ENCODE assay signal across 10 mouse cellular contexts in the genomic region with DNA sequence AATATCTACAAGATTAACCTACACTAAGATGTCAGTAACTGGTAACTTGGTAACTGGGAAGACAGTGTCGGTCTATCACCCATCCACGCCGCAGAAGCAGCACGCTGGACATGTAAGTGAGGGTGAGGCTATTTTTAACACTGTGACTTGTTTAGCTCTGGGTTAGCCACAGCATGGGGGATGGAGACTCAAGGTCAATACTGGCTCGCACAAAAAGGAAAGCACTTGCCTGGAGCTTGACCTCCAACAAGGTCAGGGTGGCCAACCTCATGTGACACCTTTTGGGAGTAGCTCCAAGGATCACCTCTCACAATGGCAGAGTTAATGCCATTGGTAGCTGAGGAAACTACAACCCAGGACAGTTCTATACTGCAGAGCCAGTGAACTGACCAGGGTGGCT. TPM values are rescaled to one million over a fixed set of nuclear protein-coding genes. Genes with fewer than 3 reads are reported as not detected.
DNase-seq lines count a peak whose midpoint lies in the region; ATAC-seq and TF ChIP-seq lines count a peak whose summit lies in the region.
"Had no signal": no experiment of that assay in that cellular context is flagged by ENCODE, and none has a peak within 500 bp of the region (broad histone marks: within the 10 kb centered on the region; RNA-seq: fewer than 3 reads in every experiment).

No protein-coding gene starts in this region.

- no peak overlapping the region for H3K9ac ChIP-seq in kidney, embryonic 15.5 days
- no peak overlapping the region for H3K9ac ChIP-seq in ES-Bruce4 (ENCODE audit: low read depth, poor library complexity, severe bottlenecking)
- H3K9ac ChIP-seq in neural tube, embryonic 15.5 days (replicated peaks) = no peak overlapping the region
- H3K9ac ChIP-seq: embryonic facial prominence, embryonic 12.5 days; forebrain, embryonic 13.5 days had no signal

- no peak for TF ChIP-seq POLR2A in ES-Bruce4 (IDR thresholded peaks at IDR 0.05; ENCODE audit: insufficient read depth, low read length)

- H3K27me3 ChIP-seq in kidney, embryonic 15.5 days = no peaks in the 10 kb centered on the region
- H3K27me3 ChIP-seq in ES-Bruce4 (ENCODE audit: control insufficient read depth, insufficient read depth, low read length, poor library complexity, severe bottlenecking) = no peaks in the 10 kb centered on the region
- H3K27me3 ChIP-seq in neural tube, embryonic 15.5 days (replicated peaks) = no peaks in the 10 kb centered on the region
- H3K27me3 ChIP-seq: embryonic facial prominence, embryonic 12.5 days; forebrain, embryonic 13.5 days; limb, embryonic 13.5 days had no signal

- DNase-seq in kidney, adult 18-20 months = peak; percentile 66
- peak; percentile 78 for DNase-seq in ZHBTc4 (ENCODE audit: low read depth, low spot score)
- peak; percentile 68 to 74 for DNase-seq in heart, postnatal 10 days
- DNase-seq in spleen, postnatal 4 days (ENCODE audit: low spot score in 2 of 2) = no peak

- no peaks in the 10 kb centered on the region for H3K36me3 ChIP-seq in kidney, embryonic 15.5 days
- no peaks in the 10 kb centered on the region for H3K36me3 ChIP-seq in ES-Bruce4 (ENCODE audit: control insufficient read depth, insufficient read depth, low read length, poor library complexity, severe bottlenecking)
- no peaks in the 10 kb centered on the region for H3K36me3 ChIP-seq in neural tube, embryonic 15.5 days
- H3K36me3 ChIP-seq: embryonic facial prominence, embryonic 12.5 days; limb, embryonic 13.5 days had no signal

- no peak overlapping the region for H3K27ac ChIP-seq in kidney, embryonic 15.5 days
- H3K27ac ChIP-seq in ES-Bruce4 (ENCODE audit: insufficient read depth, low read length) = no peak overlapping the region
- H3K27ac ChIP-seq in neural tube, embryonic 15.5 days (replicated peaks) = no peak overlapping the region
- H3K27ac ChIP-seq: embryonic facial prominence, embryonic 12.5 days; forebrain, embryonic 13.5 days; limb, embryonic 13.5 days had no signal

- WGBS in kidney, embryonic 15.5 days = 81% methylated on average over 5 of the region's 5 CpGs
- 89% methylated on average over 5 of the region's 5 CpGs for WGBS in neural tube, embryonic 15.5 days

- no peaks in the 10 kb centered on the region for H3K9me3 ChIP-seq in kidney, embryonic 15.5 days (replicated peaks)
- no peaks in the 10 kb centered on the region for H3K9me3 ChIP-seq in ES-Bruce4 (replicated peaks; ENCODE audit: control insufficient read depth, insufficient read depth, low read length, poor library complexity, severe bottlenecking)
- H3K9me3 ChIP-seq in neural tube, embryonic 15.5 days (replicated peaks) = no peaks in the 10 kb centered on the region
- H3K9me3 ChIP-seq: embryonic facial prominence, embryonic 12.5 days; forebrain, embryonic 13.5 days; limb, embryonic 13.5 days had no signal

- 0 out of 2 replicates have a peak, but pooled peaks have one; percentile 40 for TF ChIP-seq EP300 in ES-Bruce4 (IDR thresholded peaks at IDR 0.05; ENCODE audit: insufficient read depth, low read depth, low read length)

- H3K4me3 ChIP-seq in kidney, embryonic 15.5 days (replicated peaks) = no peak overlapping the region
- no peak overlapping the region for H3K4me3 ChIP-seq in ES-Bruce4 (ENCODE audit: low read depth, low read length)
- no peak overlapping the region for H3K4me3 ChIP-seq in neural tube, embryonic 15.5 days (replicated peaks)
- H3K4me3 ChIP-seq: embryonic facial prominence, embryonic 12.5 days; forebrain, embryonic 13.5 days; limb, embryonic 13.5 days had no signal

- no peak for TF ChIP-seq CTCF in ES-Bruce4 (IDR thresholded peaks at IDR 0.05; ENCODE audit: low read depth, low read length)

- ATAC-seq in kidney, embryonic 15.5 days (replicated peaks; ENCODE audit: low FRiP score) = no peak
- no peak for ATAC-seq in neural tube, embryonic 15.5 days (ENCODE audit: low FRiP score)
- ATAC-seq: forebrain, embryonic 13.5 days had no signal

- H3K4me2 ChIP-seq in kidney, embryonic 15.5 days = no peak overlapping the region
- no peak overlapping the region for H3K4me2 ChIP-seq in neural tube, embryonic 15.5 days
- H3K4me2 ChIP-seq: embryonic facial prominence, embryonic 12.5 days; forebrain, embryonic 13.5 days; limb, embryonic 13.5 days had no signal

- intact Hi-C loops in heart, postnatal 10 days (cut with DNase I) = loop anchor here (2.0 kb wide), 1 partner anchor 52 kb away; no protein-coding TSS in a partner anchor

- peaks cover 72% of the 10 kb centered on the region for H3K4me1 ChIP-seq in kidney, embryonic 15.5 days
- peaks cover 8% of the 10 kb centered on the region for H3K4me1 ChIP-seq in ES-Bruce4 (ENCODE audit: control insufficient read depth, insufficient read depth, low read length)
- peaks cover 42% of the 10 kb centered on the region for H3K4me1 ChIP-seq in neural tube, embryonic 15.5 days

RNA-seq across cellular contexts. Expression of gene Tspan9, which starts 50.8 kb away (rescaled TPM):
- polyA plus RNA-seq in kidney, embryonic 15.5 days (2015; fragmentation: Nextera tagmentation; extraction: Ambion mirVana) = 115 and 121 TPM in 2 replicates
- polyA plus RNA-seq in ES-Bruce4 (2011; ENCODE audit: insufficient read depth, insufficient read length, low read depth, missing spikeins) = 90.5 and 99.3 TPM in 2 replicates
- total RNA-seq in heart, postnatal 10 days (2021) = 100 to 1,000 TPM; 184 to 197 TPM
- polyA plus RNA-seq in neural tube, embryonic 15.5 days (2015; fragmentation: Nextera tagmentation; extraction: Ambion mirVana) = 48.3 and 63.2 TPM in 2 replicates

Comparison
In these comparisons a context has a peak if more than half of its experiments do, and no peak if none do; other contexts are left out.
1. DNase-seq: peak in kidney, adult 18-20 months (single experiment), ZHBTc4 (single experiment) and heart, postnatal 10 days (2 of 2); none in spleen, postnatal 4 days (0 of 2).